Mouse (Mus musculus): ENCODE results near the gene Epb41. TPM values are rescaled to one million over a fixed set of nuclear protein-coding genes. Genes with fewer than 3 reads are reported as not detected.

The Epb41 gene
- total and polyA plus RNA-seq, 2 experiments: 29.6 to 46.8 TPM

DNA sequence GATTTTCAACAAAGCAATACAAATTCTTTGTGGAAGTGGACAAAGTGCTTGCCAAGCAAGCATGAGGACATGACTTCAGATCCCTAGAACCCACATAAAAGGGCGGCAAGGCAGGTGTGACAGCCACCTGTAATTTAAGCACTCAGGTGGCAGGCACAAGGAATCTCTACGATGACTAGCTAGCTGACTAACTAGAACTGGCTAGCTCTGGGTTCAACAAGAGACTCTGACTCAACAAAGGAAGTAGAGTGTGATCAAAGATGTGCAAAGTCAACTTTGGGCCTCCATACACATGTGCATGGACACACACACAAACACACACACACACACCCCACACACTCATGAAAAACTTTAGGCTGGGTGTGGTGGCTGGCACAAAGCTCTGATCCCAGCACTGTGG, 35.6 kb downstream of the Epb41 start:
- peaks cover 38% of the 10 kb centered on the region for H3K79me2 ChIP-seq (ENCODE audit: control insufficient read depth, insufficient read depth, low read length)
- no peaks in the 10 kb centered on the region for H3K27me3 ChIP-seq (ENCODE audit: control insufficient read depth, insufficient read depth, low read length)
- WGBS: 89% methylated on average over 2 of the region's 2 CpGs
- peaks cover 7% of the 10 kb centered on the region; the same call in 1 of the 2 replicates for H3K36me3 ChIP-seq (ENCODE audit: control insufficient read depth, insufficient read depth, low read length)
- no peak overlapping the region for H3K4me3 ChIP-seq (ENCODE audit: insufficient read depth, low read depth, low read length)
- H3K27ac ChIP-seq (replicated peaks; ENCODE audit: insufficient read depth, low read depth, low read length): peak overlapping the region; percentile 76
- H3K9ac ChIP-seq (ENCODE audit: low read depth, low read length): no peak overlapping the region
- H3K4me1 ChIP-seq (ENCODE audit: control insufficient read depth, insufficient read depth, low read length): peaks cover 15% of the 10 kb centered on the region
- TF ChIP-seq POLR2A (IDR thresholded peaks at IDR 0.05; ENCODE audit: extremely low read depth, insufficient read depth, low read length) (no peak), CTCF (IDR thresholded peaks at IDR 0.05; ENCODE audit: low read depth, low read length) (no peak)
- no peak for DNase-seq (ENCODE audit: extremely low read depth, low read depth, low spot score)

- H3K27me3 ChIP-seq (ENCODE audit: control insufficient read depth, insufficient read depth, low read length): no peaks in the 10 kb centered on the region
- no peak for DNase-seq (ENCODE audit: extremely low read depth, low read depth, low spot score)
- no peak for TF ChIP-seq CTCF (IDR thresholded peaks at IDR 0.05; ENCODE audit: low read depth, low read length)
- no peak for TF ChIP-seq POLR2A (IDR thresholded peaks at IDR 0.05; ENCODE audit: extremely low read depth, insufficient read depth, low read length)
- no peak overlapping the region for H3K9ac ChIP-seq (ENCODE audit: low read depth, low read length)
- H3K27ac ChIP-seq (replicated peaks; ENCODE audit: insufficient read depth, low read depth, low read length): no peak overlapping the region
- WGBS: 80% methylated on average over 2 of the region's 2 CpGs
- peaks cover 7% of the 10 kb centered on the region; the same call in 1 of the 2 replicates for H3K36me3 ChIP-seq (ENCODE audit: control insufficient read depth, insufficient read depth, low read length)
- H3K79me2 ChIP-seq (ENCODE audit: control insufficient read depth, insufficient read depth, low read length): peaks cover 38% of the 10 kb centered on the region; the same call in 1 of the 2 replicates
- H3K4me3 ChIP-seq (ENCODE audit: insufficient read depth, low read depth, low read length): no peak overlapping the region
- peaks cover 14% of the 10 kb centered on the region for H3K4me1 ChIP-seq (ENCODE audit: control insufficient read depth, insufficient read depth, low read length)
Observed at GRCm38 (mm10) chr4:132038809-132039208, 36.3 kb downstream of the Epb41 start.

GRCm38 (mm10) chr4:132037991-132038390, 37.1 kb downstream of the Epb41 start:
- Histone ChIP-seq H3K27ac (replicated peaks; ENCODE audit: insufficient read depth, low read depth, low read length) (no peak overlapping the region), H3K79me2 (ENCODE audit: control insufficient read depth, insufficient read depth, low read length) (peaks cover 38% of the 10 kb centered on the region; the same call in 1 of the 2 replicates), H3K36me3 (ENCODE audit: control insufficient read depth, insufficient read depth, low read length) (peaks cover 7% of the 10 kb centered on the region; the same call in 1 of the 2 replicates), H3K9ac (ENCODE audit: low read depth, low read length) (no peak overlapping the region), H3K4me3 (ENCODE audit: insufficient read depth, low read depth, low read length) (no peak overlapping the region), H3K27me3 (ENCODE audit: control insufficient read depth, insufficient read depth, low read length) (no peaks in the 10 kb centered on the region), H3K4me1 (ENCODE audit: control insufficient read depth, insufficient read depth, low read length) (peaks cover 14% of the 10 kb centered on the region)
- TF ChIP-seq POLR2A (IDR thresholded peaks at IDR 0.05; ENCODE audit: extremely low read depth, insufficient read depth, low read length) (no peak), CTCF (IDR thresholded peaks at IDR 0.05; ENCODE audit: low read depth, low read length) (no peak)
- WGBS: 81% methylated on average over 7 of the region's 7 CpGs
- no peak for DNase-seq (ENCODE audit: extremely low read depth, low read depth, low spot score)

GRCm38 (mm10) chr4:132037137-132037536, 38.0 kb downstream of the Epb41 start:
- WGBS: 79% methylated on average over 5 of the region's 5 CpGs
- Histone ChIP-seq H3K4me3 (ENCODE audit: insufficient read depth, low read depth, low read length) (no peak overlapping the region), H3K79me2 (ENCODE audit: control insufficient read depth, insufficient read depth, low read length) (peaks cover 36% of the 10 kb centered on the region; the same call in 1 of the 2 replicates), H3K9ac (ENCODE audit: low read depth, low read length) (no peak overlapping the region), H3K4me1 (ENCODE audit: control insufficient read depth, insufficient read depth, low read length) (peaks cover 14% of the 10 kb centered on the region), H3K36me3 (ENCODE audit: control insufficient read depth, insufficient read depth, low read length) (peaks cover 7% of the 10 kb centered on the region; the same call in 1 of the 2 replicates), H3K27ac (replicated peaks; ENCODE audit: insufficient read depth, low read depth, low read length) (no peak overlapping the region), H3K27me3 (ENCODE audit: control insufficient read depth, insufficient read depth, low read length) (no peaks in the 10 kb centered on the region)
- TF ChIP-seq POLR2A (IDR thresholded peaks at IDR 0.05; ENCODE audit: extremely low read depth, insufficient read depth, low read length): no peak
- TF ChIP-seq CTCF (IDR thresholded peaks at IDR 0.05; ENCODE audit: low read depth, low read length): no peak
- no peak for DNase-seq (ENCODE audit: extremely low read depth, low read depth, low spot score)

DNA sequence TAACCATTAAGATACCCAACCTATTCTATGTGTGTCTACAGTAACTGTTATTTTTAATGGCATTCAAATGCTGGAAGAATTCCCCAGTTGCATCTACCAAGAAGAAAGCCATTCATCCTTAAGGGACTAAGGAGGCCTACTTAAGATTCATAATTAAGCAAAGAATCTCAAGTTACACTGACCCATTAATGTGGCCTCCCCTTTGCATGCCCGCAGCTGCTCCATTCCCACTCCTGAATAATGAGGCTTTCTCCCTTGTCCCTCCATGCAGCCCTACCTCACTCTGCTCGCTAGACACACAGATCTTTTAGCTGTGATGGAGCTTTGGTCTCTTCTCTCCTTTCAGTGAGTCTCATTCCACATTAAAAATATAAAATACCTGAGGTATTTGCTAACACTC, 40.9 kb downstream of the Epb41 start:
- H3K4me1 ChIP-seq (ENCODE audit: control insufficient read depth, insufficient read depth, low read length): peaks cover 1% of the 10 kb centered on the region; the same call in 1 of the 2 replicates
- peaks cover 7% of the 10 kb centered on the region; the same call in 1 of the 2 replicates for H3K36me3 ChIP-seq (ENCODE audit: control insufficient read depth, insufficient read depth, low read length)
- H3K9ac ChIP-seq (ENCODE audit: low read depth, low read length): no peak overlapping the region
- no peaks in the 10 kb centered on the region for H3K27me3 ChIP-seq (ENCODE audit: control insufficient read depth, insufficient read depth, low read length)
- TF ChIP-seq POLR2A (IDR thresholded peaks at IDR 0.05; ENCODE audit: extremely low read depth, insufficient read depth, low read length): no peak
- no peak for TF ChIP-seq CTCF (IDR thresholded peaks at IDR 0.05; ENCODE audit: low read depth, low read length)
- DNase-seq (ENCODE audit: extremely low read depth, low read depth, low spot score): no peak
- WGBS: 90% methylated on average over 2 of the region's 2 CpGs
- no peak overlapping the region for H3K4me3 ChIP-seq (ENCODE audit: insufficient read depth, low read depth, low read length)
- no peak overlapping the region for H3K27ac ChIP-seq (replicated peaks; ENCODE audit: insufficient read depth, low read depth, low read length)
- H3K79me2 ChIP-seq (ENCODE audit: control insufficient read depth, insufficient read depth, low read length): peaks cover 23% of the 10 kb centered on the region; the same call in 1 of the 2 replicates

GRCm38 (mm10) chr4:132033183-132033582, 41.9 kb downstream of the Epb41 start:
- H3K4me1 ChIP-seq (ENCODE audit: control insufficient read depth, insufficient read depth, low read length): no peaks in the 10 kb centered on the region
- H3K36me3 ChIP-seq (ENCODE audit: control insufficient read depth, insufficient read depth, low read length): 0 out of 2 replicates have a peak, but pooled peaks cover 2% of the 10 kb centered on the region
- TF ChIP-seq CTCF (IDR thresholded peaks at IDR 0.05; ENCODE audit: low read depth, low read length) (peak; percentile 4; the same call in 1 of the 2 replicates), POLR2A (IDR thresholded peaks at IDR 0.05; ENCODE audit: extremely low read depth, insufficient read depth, low read length) (no peak)
- no peaks in the 10 kb centered on the region for H3K27me3 ChIP-seq (ENCODE audit: control insufficient read depth, insufficient read depth, low read length)
- DNase-seq (ENCODE audit: extremely low read depth, low read depth, low spot score): no peak
- H3K27ac ChIP-seq (replicated peaks; ENCODE audit: insufficient read depth, low read depth, low read length): no peak overlapping the region
- no peak overlapping the region for H3K9ac ChIP-seq (ENCODE audit: low read depth, low read length)
- no peak overlapping the region for H3K4me3 ChIP-seq (ENCODE audit: insufficient read depth, low read depth, low read length)
- peaks cover 20% of the 10 kb centered on the region; the same call in 1 of the 2 replicates for H3K79me2 ChIP-seq (ENCODE audit: control insufficient read depth, insufficient read depth, low read length)
- WGBS: 72% methylated on average over 1 of the region's 1 CpGs

All from liver, adult 2 months (tissue).